Comparison of ENCODE assay signal across 9 mouse cellular contexts in genomic region chr3:51963891-51964593, GRCm38 (mm10).
DNase-seq lines count a peak whose midpoint lies in the region; ATAC-seq and TF ChIP-seq lines count a peak whose summit lies in the region.
"Had no signal": no experiment of that assay in that cellular context is flagged by ENCODE, and none has a peak within 500 bp of the region (broad histone marks: within the 10 kb centered on the region; RNA-seq: fewer than 3 reads in every experiment).

No protein-coding gene starts in this region.

- ATAC-seq in heart, embryonic 12.5 days (ENCODE audit: insufficient number of reproducible peaks, low FRiP score): peak; percentile 80
- peak; percentile 65 for ATAC-seq in hindbrain, embryonic 13.5 days (ENCODE audit: low FRiP score)
- ATAC-seq in midbrain, postnatal 0 days (ENCODE audit: low FRiP score): peak; percentile 84

- no peaks in the 10 kb centered on the region for H3K27me3 ChIP-seq in heart, embryonic 12.5 days (replicated peaks)
- H3K27me3 ChIP-seq in hindbrain, embryonic 13.5 days: no peaks in the 10 kb centered on the region
- H3K27me3 ChIP-seq in midbrain, postnatal 0 days (ENCODE audit: insufficient read depth, low read length): no peaks in the 10 kb centered on the region
- H3K27me3 ChIP-seq: embryonic facial prominence, embryonic 15.5 days had no signal

- H3K36me3 ChIP-seq in heart, embryonic 12.5 days: no peaks in the 10 kb centered on the region
- H3K36me3 ChIP-seq in hindbrain, embryonic 13.5 days: no peaks in the 10 kb centered on the region
- H3K36me3 ChIP-seq in midbrain, postnatal 0 days (ENCODE audit: insufficient read depth, low read length): no peaks in the 10 kb centered on the region
- H3K36me3 ChIP-seq: embryonic facial prominence, embryonic 15.5 days had no signal

- intact Hi-C loops in left cerebral cortex, adult 2 months (cut with DNase I): loop anchor here (2.0 kb wide), 1 partner anchor 47 kb away; no protein-coding TSS in a partner anchor

- peak overlapping the region; percentile 20; the same call in 1 of the 2 replicates for H3K27ac ChIP-seq in heart, embryonic 12.5 days (ENCODE audit: poor library complexity, severe bottlenecking)
- peak overlapping the region; percentile 93 for H3K27ac ChIP-seq in hindbrain, embryonic 13.5 days
- H3K27ac ChIP-seq in midbrain, postnatal 0 days (ENCODE audit: low read depth, low read length): peak overlapping the region; percentile 82
- H3K27ac ChIP-seq in left cerebral cortex, adult 2 months: no peak overlapping the region
- H3K27ac ChIP-seq: embryonic facial prominence, embryonic 15.5 days had no signal

- H3K9ac ChIP-seq in heart, embryonic 12.5 days: 0 out of 2 replicates have a peak overlapping the region, but pooled peaks have one; percentile 15
- H3K9ac ChIP-seq in hindbrain, embryonic 13.5 days: peak overlapping the region; percentile 71
- 0 out of 2 replicates have a peak overlapping the region, but pooled peaks have one; percentile 33 for H3K9ac ChIP-seq in midbrain, postnatal 0 days (replicated peaks; ENCODE audit: low read length, poor library complexity, severe bottlenecking)
- H3K9ac ChIP-seq: embryonic facial prominence, embryonic 15.5 days had no signal

- peaks cover 34% of the 10 kb centered on the region for H3K4me1 ChIP-seq in heart, embryonic 12.5 days (replicated peaks)
- H3K4me1 ChIP-seq in hindbrain, embryonic 13.5 days (replicated peaks): peaks cover 48% of the 10 kb centered on the region
- peaks cover 17% of the 10 kb centered on the region for H3K4me1 ChIP-seq in midbrain, postnatal 0 days (ENCODE audit: insufficient read depth, low read length)

- no peaks in the 10 kb centered on the region for H3K9me3 ChIP-seq in heart, embryonic 12.5 days (replicated peaks)
- no peaks in the 10 kb centered on the region for H3K9me3 ChIP-seq in hindbrain, embryonic 13.5 days
- H3K9me3 ChIP-seq in midbrain, postnatal 0 days (ENCODE audit: low read length): no peaks in the 10 kb centered on the region
- H3K9me3 ChIP-seq: embryonic facial prominence, embryonic 15.5 days had no signal

- WGBS in heart, embryonic 12.5 days: 20% methylated on average over 4 of the region's 4 CpGs
- 8% methylated on average over 4 of the region's 4 CpGs for WGBS in hindbrain, embryonic 13.5 days
- 4% methylated on average over 4 of the region's 4 CpGs for WGBS in midbrain, postnatal 0 days

- DNase-seq in heart, adult 8-10 months (ENCODE audit: low spot score): no peak
- peak; percentile 49 for DNase-seq in embryo, embryonic 10 days (ENCODE audit: low spot score)
- peak; percentile 39 for DNase-seq in midbrain, postnatal 0 days (ENCODE audit: low spot score)
- no peak for DNase-seq in gastrocnemius, adult 8-10 months (ENCODE audit: low spot score in 2 of 2)
- no peak for DNase-seq in left cerebral cortex, adult 2 months (ENCODE audit: extremely low spot score in 1 of 2, low spot score in 2 of 2)
- DNase-seq in kidney, postnatal 14 days: no peak

- no peak for TF ChIP-seq CTCF in midbrain, postnatal 0 days (IDR thresholded peaks at IDR 0.05)
- TF ChIP-seq CTCF in left cerebral cortex, adult 2 months (IDR thresholded peaks at IDR 0.05): no peak

- peak overlapping the region; percentile 31; the same call in 1 of the 2 replicates for H3K4me2 ChIP-seq in heart, embryonic 12.5 days
- H3K4me2 ChIP-seq in hindbrain, embryonic 13.5 days: peak overlapping the region; percentile 36
- peak overlapping the region; percentile 36 for H3K4me2 ChIP-seq in midbrain, postnatal 0 days (ENCODE audit: low read depth, low read length, poor library complexity, severe bottlenecking)
- H3K4me2 ChIP-seq: embryonic facial prominence, embryonic 15.5 days had no signal

- no peak overlapping the region for H3K4me3 ChIP-seq in heart, embryonic 12.5 days
- no peak overlapping the region for H3K4me3 ChIP-seq in hindbrain, embryonic 13.5 days
- H3K4me3 ChIP-seq in midbrain, postnatal 0 days (ENCODE audit: low read depth, low read length): no peak overlapping the region
- H3K4me3 ChIP-seq in left cerebral cortex, adult 2 months: no peak overlapping the region
- H3K4me3 ChIP-seq: embryonic facial prominence, embryonic 15.5 days had no signal

Comparison
In these comparisons a context has a peak if more than half of its experiments do, and no peak if none do; other contexts are left out.
1. H3K9ac ChIP-seq: peak in every context shown above with its lines; median percentile 71 in hindbrain, embryonic 13.5 days; 33 in midbrain, postnatal 0 days; 15 in heart, embryonic 12.5 days.
2. DNase-seq: peak in embryo, embryonic 10 days (single experiment) and midbrain, postnatal 0 days (single experiment); none in heart, adult 8-10 months (single experiment), gastrocnemius, adult 8-10 months (0 of 2), left cerebral cortex, adult 2 months (0 of 2) and kidney, postnatal 14 days (single experiment).
3. Peak in every context shown above with its lines, with median percentiles within 50 percentile points of each other: ATAC-seq and H3K4me2 ChIP-seq.